Mouse (Mus musculus) heart, postnatal 0 days (tissue): ENCODE data around the gene Fgf18.

Experiments used
- CTCF ChIP-seq: IDR thresholded peaks from 2 replicates; pipeline ENCODE4 v1.5.1; 2016; ENCODE audit warnings: antibody characterized with exemption, control low read depth, low read depth
- EP300 ChIP-seq: IDR thresholded peaks from 2 replicates; pipeline ENCODE4 v1.6.1; 2016; ENCODE audit warnings: antibody characterized with exemption, low read depth

- TF ChIP-seq CTCF (no peak), EP300 (no peak)
Measured at GRCm38 (mm10) chr11:33119116-33119515, 28.1 kb downstream of the Fgf18 start.
